Mouse (Mus musculus) stomach, postnatal 0 days (tissue): ENCODE data around the gene Tnnc2. TPM values are rescaled to one million over a fixed set of nuclear protein-coding genes. Genes with fewer than 3 reads are reported as not detected.

Source experiments
- ATAC-seq: fragments of 200-750 bp; cut with Nextera tagmentation; 2 replicates; pipeline ENCODE4 v1.8.0; 2017; ENCODE audit not compliant: low FRiP score, low TSS enrichment
- DNase-seq: peaks from one replicate; pipeline ENCODE4 v3.0.0-alpha.2; 2016; ENCODE audit warnings: low spot score
- H3K27ac ChIP-seq: fragments of 300-500 bp; sonication (generic); replicated peaks from 2 replicates; pipeline ENCODE4 v1.5.1; 2014; ENCODE audit warnings: mild to moderate bottlenecking, control low read depth
- H3K27me3 ChIP-seq: fragments of 300-500 bp; sonication (generic); 2 replicates; pipeline ENCODE4 v1.6.1; 2014; ENCODE audit warnings: low read length; ENCODE audit not compliant: control insufficient read depth, insufficient read depth
- H3K36me3 ChIP-seq: fragments of 300-500 bp; sonication (generic); 2 replicates; pipeline ENCODE4 v1.6.1; 2014; ENCODE audit warnings: low read length, mixed read lengths; ENCODE audit not compliant: control insufficient read depth, insufficient read depth
- H3K4me1 ChIP-seq: fragments of 300-500 bp; sonication (generic); replicated peaks from 2 replicates; pipeline ENCODE4 v1.6.1; 2014; ENCODE audit warnings: antibody characterized with exemption; ENCODE audit not compliant: control insufficient read depth, insufficient read depth
- H3K4me2 ChIP-seq: fragments of 300-500 bp; sonication (generic); replicated peaks from 2 replicates; pipeline ENCODE4 v1.6.1; 2014; ENCODE audit warnings: low read depth, mild to moderate bottlenecking, control low read depth, moderate library complexity
- H3K4me3 ChIP-seq: fragments of 300-500 bp; sonication (generic); 2 replicates; pipeline ENCODE4 v1.5.1; 2014; ENCODE audit warnings: low read depth, low read length, control low read depth
- H3K9ac ChIP-seq: fragments of 300-500 bp; sonication (generic); 2 replicates; pipeline ENCODE4 v1.6.1; 2014; ENCODE audit warnings: mild to moderate bottlenecking, low read length, control low read depth, mixed read lengths
- H3K9me3 ChIP-seq: fragments of 300-500 bp; sonication (generic); 2 replicates; pipeline ENCODE4 v1.6.1; 2016; ENCODE audit warnings: low read length; ENCODE audit not compliant: control insufficient read depth
- CTCF ChIP-seq: IDR thresholded peaks from 2 replicates; pipeline ENCODE4 v1.5.1; 2016; ENCODE audit warnings: antibody characterized with exemption, low read depth, mild to moderate bottlenecking, moderate library complexity
- EP300 ChIP-seq: optimal IDR thresholded peaks from 2 replicates; pipeline ENCODE3; 2016; ENCODE audit warnings: antibody characterized with exemption
- WGBS: fragments of 180-500 bp; shearing (Covaris S2); extraction: QIAGEN DNeasy Blood & Tissue Kit; methylation state at CpG from one replicate; pipeline ENCODE4 v1.1.7; 2014; 5-methylcytosine and 5-hydroxymethylcytosine counted together
- polyA plus RNA-seq: library from polyadenylated mRNA; unstranded; fragments of >200 nt; fragmentation: Nextera tagmentation; extraction: Ambion mirVana; gene quantifications from 2 replicates; pipeline ENCODE4 v1.2.1, GENCODE M21; 2015

The Tnnc2 gene
- polyA plus RNA-seq, 1 experiment from 2014 or later = 7.0 TPM

DNA sequence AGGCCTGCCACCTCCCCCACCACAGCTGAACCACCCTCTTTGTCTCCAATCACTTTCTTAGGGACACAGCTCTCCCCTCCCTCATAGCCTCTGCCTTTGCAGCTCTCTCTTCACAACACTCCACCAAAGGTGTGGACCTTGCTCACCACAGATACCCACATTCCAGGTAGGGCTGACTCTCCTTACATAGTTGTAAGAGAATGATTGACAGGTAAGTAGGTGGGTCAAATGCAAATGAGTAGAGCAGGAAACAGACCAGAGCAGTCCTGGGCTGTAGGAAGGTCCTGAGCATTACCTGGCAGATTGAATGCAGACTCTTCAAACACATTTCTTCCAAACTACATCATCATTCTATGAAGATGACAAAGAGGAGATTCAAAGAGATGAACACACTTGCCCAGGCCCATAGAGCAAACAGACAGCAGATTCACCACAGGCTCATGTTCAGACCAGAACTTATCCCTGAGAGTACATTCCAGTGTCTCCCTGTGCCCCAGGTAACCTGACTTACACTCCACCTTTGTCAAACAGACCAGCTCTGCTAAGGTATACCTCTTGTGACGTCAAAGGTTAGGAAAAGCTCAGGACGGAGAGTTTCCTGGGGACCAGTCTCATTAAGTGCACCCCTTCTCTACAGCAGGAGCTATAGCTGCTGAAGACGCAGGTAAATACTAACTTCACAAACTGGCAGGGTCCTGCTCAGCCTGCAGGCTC lies 42.2 kb downstream of the Tnnc2 start:
- 56% methylated on average over 3 of the region's 3 CpGs for WGBS
- peak overlapping the region; percentile 73 for H3K27ac ChIP-seq
- H3K27me3 ChIP-seq = no peaks in the 10 kb centered on the region
- no peak overlapping the region for H3K4me2 ChIP-seq
- H3K9ac ChIP-seq = no peak overlapping the region
- ATAC-seq (peak; percentile 94), DNase-seq (peak; percentile 44)
- H3K4me3 ChIP-seq = no peak overlapping the region
- no peaks in the 10 kb centered on the region for H3K4me1 ChIP-seq
- no peaks in the 10 kb centered on the region for H3K9me3 ChIP-seq
- H3K36me3 ChIP-seq = no peaks in the 10 kb centered on the region
- TF ChIP-seq CTCF (no peak), EP300 (no peak)

DNA sequence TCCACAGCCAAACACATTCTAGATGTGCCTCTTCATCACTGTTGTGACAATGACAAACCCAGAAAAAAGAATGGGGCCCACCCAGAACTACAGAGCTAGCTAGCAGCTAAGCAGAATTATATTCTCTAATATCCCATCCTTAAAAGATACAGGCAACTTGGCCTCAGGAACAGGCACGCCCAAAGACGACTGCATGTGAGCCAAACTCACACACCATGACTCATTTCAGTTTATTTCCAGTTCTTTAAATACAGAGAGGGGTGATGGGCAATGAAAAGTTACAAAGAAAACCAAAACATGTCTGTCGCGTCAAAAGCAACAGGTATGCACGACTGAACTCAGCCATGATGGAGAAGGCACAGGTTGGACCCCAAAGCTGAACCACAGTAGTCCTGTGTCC lies 44.3 kb downstream of the Tnnc2 start:
- Histone ChIP-seq H3K4me2 (no peak overlapping the region), H3K36me3 (no peaks in the 10 kb centered on the region), H3K4me3 (no peak overlapping the region), H3K9me3 (no peaks in the 10 kb centered on the region), H3K27ac (no peak overlapping the region), H3K4me1 (no peaks in the 10 kb centered on the region), H3K27me3 (no peaks in the 10 kb centered on the region), H3K9ac (no peak overlapping the region)
- no peak for ATAC-seq
- TF ChIP-seq EP300 (no peak), CTCF (no peak)
- WGBS = 57% methylated on average over 5 of the region's 5 CpGs
- no peak for DNase-seq

DNA sequence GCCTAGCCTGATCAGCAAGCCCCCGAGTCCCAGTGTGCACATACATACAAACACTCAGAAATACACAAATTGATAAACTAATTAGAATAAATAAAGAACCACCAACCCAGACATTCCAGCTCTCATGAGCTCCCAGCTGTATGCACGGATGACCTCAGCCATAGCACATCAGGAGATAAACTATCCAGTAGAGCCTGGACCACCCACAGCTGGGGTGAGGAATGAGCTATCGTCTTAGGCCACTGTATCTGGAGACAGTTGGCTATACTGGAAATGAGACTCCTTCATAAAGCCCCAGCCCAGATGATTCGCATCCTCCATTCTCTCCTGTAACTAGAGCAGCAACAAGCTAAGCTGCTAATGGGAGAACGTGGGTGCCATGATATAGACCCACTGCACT lies 44.9 kb downstream of the Tnnc2 start:
- H3K4me1 ChIP-seq = no peaks in the 10 kb centered on the region
- H3K27me3 ChIP-seq = no peaks in the 10 kb centered on the region
- no peaks in the 10 kb centered on the region for H3K36me3 ChIP-seq
- H3K4me3 ChIP-seq = no peak overlapping the region
- DNase-seq = no peak
- no peak for TF ChIP-seq CTCF
- TF ChIP-seq EP300 = no peak
- H3K4me2 ChIP-seq = no peak overlapping the region
- H3K27ac ChIP-seq = no peak overlapping the region
- no peak overlapping the region for H3K9ac ChIP-seq
- WGBS = 57% methylated on average over 5 of the region's 5 CpGs
- no peaks in the 10 kb centered on the region for H3K9me3 ChIP-seq
- no peak for ATAC-seq

DNA sequence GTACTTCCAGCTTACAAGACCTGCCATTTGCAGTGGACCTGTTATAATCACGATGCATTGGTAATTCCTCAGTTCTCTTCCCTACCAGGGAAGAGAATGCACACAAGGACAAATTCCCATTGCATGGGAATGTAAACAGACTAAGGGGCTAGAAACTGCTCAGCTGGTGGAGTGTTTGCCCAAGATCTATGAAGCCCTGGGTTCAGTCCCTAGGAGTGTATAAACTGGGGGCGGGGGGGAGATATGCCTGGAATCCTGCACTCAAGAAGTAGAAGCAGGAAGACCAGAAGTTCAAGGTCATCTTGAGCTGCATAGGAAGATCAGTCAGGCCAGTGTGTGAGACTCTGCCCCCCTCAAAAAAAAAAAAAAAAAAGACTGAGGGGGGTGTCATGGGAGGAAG lies 46.5 kb downstream of the Tnnc2 start:
- no peak overlapping the region for H3K9ac ChIP-seq
- DNase-seq = no peak
- H3K9me3 ChIP-seq = no peaks in the 10 kb centered on the region
- no peak for ATAC-seq
- TF ChIP-seq CTCF = no peak
- TF ChIP-seq EP300 = no peak
- H3K36me3 ChIP-seq = no peaks in the 10 kb centered on the region
- no peaks in the 10 kb centered on the region for H3K27me3 ChIP-seq
- H3K4me3 ChIP-seq = no peak overlapping the region
- H3K4me2 ChIP-seq = no peak overlapping the region
- no peaks in the 10 kb centered on the region for H3K4me1 ChIP-seq
- H3K27ac ChIP-seq = no peak overlapping the region
- 44% methylated on average over 2 of the region's 2 CpGs for WGBS

DNA sequence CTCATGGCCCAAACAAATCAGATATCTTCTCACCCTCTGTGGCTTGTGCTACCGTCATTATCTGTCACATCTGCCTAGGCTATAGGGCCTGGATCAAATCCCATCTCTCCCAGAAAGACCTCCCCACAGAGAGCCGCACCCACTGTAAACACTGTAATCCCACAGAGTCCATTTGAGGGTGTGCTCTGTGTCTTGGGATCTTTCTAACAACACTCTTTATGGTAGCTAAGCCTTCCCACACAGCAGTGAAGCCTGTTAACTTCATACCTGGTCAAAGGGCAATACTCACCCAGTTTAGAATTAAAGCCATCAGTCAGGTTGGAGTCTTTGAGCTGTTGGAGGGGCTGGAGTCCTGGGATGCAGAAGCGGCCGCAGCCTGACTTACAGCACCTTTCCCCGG lies 48.0 kb downstream of the Tnnc2 start:
- DNase-seq (no peak), ATAC-seq (peak; percentile 37; the same call in 1 of the 2 replicates)
- H3K4me1 ChIP-seq = no peaks in the 10 kb centered on the region
- no peaks in the 10 kb centered on the region for H3K9me3 ChIP-seq
- H3K4me3 ChIP-seq = no peak overlapping the region
- 44% methylated on average over 5 of the region's 5 CpGs for WGBS
- H3K9ac ChIP-seq = no peak overlapping the region
- no peak overlapping the region for H3K27ac ChIP-seq
- no peaks in the 10 kb centered on the region for H3K27me3 ChIP-seq
- H3K36me3 ChIP-seq = no peaks in the 10 kb centered on the region
- H3K4me2 ChIP-seq = no peak overlapping the region
- no peak for TF ChIP-seq CTCF
- no peak for TF ChIP-seq EP300

Other genes with a start within 250 kb of the Tnnc2 start
- gene Wfdc2, start 217.6 kb downstream of the Tnnc2 start, polyA plus RNA-seq = 123 and 147 TPM in 2 replicates
- gene Spint3, start 206.5 kb downstream of the Tnnc2 start, polyA plus RNA-seq = not detected in 2 replicates
- 0.75 and 1.1 TPM in 2 replicates for gene Wfdc6a, start 194.5 kb downstream of the Tnnc2 start, polyA plus RNA-seq
- not detected in 2 replicates for gene Eppin, start 186.4 kb downstream of the Tnnc2 start, polyA plus RNA-seq
- not detected in 2 replicates for gene Wfdc6b, start 166.4 kb downstream of the Tnnc2 start, polyA plus RNA-seq
- not detected in 2 replicates for gene Wfdc8, start 166.3 kb downstream of the Tnnc2 start, polyA plus RNA-seq
- not detected in 2 replicates for gene Wfdc16, start 141.2 kb downstream of the Tnnc2 start, polyA plus RNA-seq
- 12.2 and 12.6 TPM in 2 replicates for gene Wfdc10, start 123.9 kb downstream of the Tnnc2 start, polyA plus RNA-seq
- gene Wfdc9, start 123.4 kb downstream of the Tnnc2 start, polyA plus RNA-seq = 0.58 TPM in 1 of 2 replicates, not detected in the other
- not detected in 2 replicates for gene Wfdc11, start 105.9 kb downstream of the Tnnc2 start, polyA plus RNA-seq
- 2.1 and 2.6 TPM in 2 replicates for gene Wfdc13, start 94.9 kb downstream of the Tnnc2 start, polyA plus RNA-seq
- not detected in 2 replicates for gene Spint4, start 81.5 kb downstream of the Tnnc2 start, polyA plus RNA-seq
- gene Spint5, start 64.7 kb downstream of the Tnnc2 start, polyA plus RNA-seq = not detected in 2 replicates
- 1.4 TPM in 2 replicates for gene Wfdc3, start 34.0 kb downstream of the Tnnc2 start, polyA plus RNA-seq
- gene Dnttip1, start 34.0 kb downstream of the Tnnc2 start, polyA plus RNA-seq = 38.0 and 39.1 TPM in 2 replicates
- 74.1 and 104 TPM in 2 replicates for gene Ube2c, start 10.1 kb downstream of the Tnnc2 start, polyA plus RNA-seq
- gene Snx21, start 5.9 kb upstream of the Tnnc2 start, polyA plus RNA-seq = 13.9 and 14.9 TPM in 2 replicates
- gene Acot8, start 24.9 kb upstream of the Tnnc2 start, polyA plus RNA-seq = 39.4 and 43.8 TPM in 2 replicates
- 3.8 and 4.4 TPM in 2 replicates for gene Zswim3, start 25.1 kb upstream of the Tnnc2 start, polyA plus RNA-seq
- gene Zswim1, start 42.7 kb upstream of the Tnnc2 start, polyA plus RNA-seq = 10.1 and 11.4 TPM in 2 replicates
- not detected in 2 replicates for gene Spata25, start 48.6 kb upstream of the Tnnc2 start, polyA plus RNA-seq
- 107 and 114 TPM in 2 replicates for gene Ctsa, start 52.9 kb upstream of the Tnnc2 start, polyA plus RNA-seq
- 4.6 and 5.3 TPM in 2 replicates for gene Neurl2, start 53.5 kb upstream of the Tnnc2 start, polyA plus RNA-seq
- 42.7 and 44.2 TPM in 2 replicates for gene Pltp, start 77.7 kb upstream of the Tnnc2 start, polyA plus RNA-seq
- 49.2 and 51.4 TPM in 2 replicates for gene Pcif1, start 99.3 kb upstream of the Tnnc2 start, polyA plus RNA-seq
- gene Zfp335, start 131.8 kb upstream of the Tnnc2 start, polyA plus RNA-seq = 3.7 and 4.3 TPM in 2 replicates
- gene Mmp9, start 160.8 kb upstream of the Tnnc2 start, polyA plus RNA-seq = 0.87 and 1.1 TPM in 2 replicates
- 0.12 and 0.21 TPM in 2 replicates for gene Slc12a5, start 180.8 kb upstream of the Tnnc2 start, polyA plus RNA-seq